Mouse (Mus musculus): ENCODE measurements around the gene Cep112.

DNA sequence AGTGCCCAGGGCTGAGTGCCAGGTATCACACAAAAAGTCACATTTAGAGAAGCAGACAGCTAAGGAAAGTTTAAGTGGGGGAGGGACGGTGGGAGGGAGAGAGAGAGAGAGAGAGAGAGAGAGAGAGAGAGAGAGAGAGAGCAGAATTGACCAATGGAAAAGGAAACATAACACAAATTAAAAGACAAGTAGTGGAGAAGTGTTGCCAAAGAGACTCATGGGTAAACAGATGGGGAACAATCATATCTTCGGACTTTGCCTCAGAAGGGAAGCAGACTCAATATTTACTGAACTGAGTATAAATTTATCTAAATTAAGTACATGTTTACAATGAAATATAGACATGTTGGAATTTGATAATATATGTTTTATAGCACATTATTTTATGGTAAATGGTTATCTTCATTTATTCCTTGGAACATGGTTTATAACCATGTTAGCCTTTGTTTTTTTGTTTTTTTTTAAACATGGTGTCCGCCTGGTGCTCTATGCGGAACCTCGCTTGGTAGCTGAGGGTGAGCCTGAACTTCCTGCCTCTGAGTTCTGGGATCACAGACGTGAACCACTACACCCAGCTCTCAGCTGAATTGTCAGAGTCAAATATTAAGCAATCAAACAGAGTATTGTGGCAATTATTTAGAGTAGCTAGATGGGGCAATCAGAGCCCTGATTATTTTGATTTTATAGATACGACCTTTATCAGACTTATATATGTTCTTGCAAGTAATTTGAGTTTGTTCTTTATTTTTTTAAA, 28.7 kb upstream of the Cep112 start:
- no peak for TF ChIP-seq CTCF (conservative IDR thresholded peaks at IDR 0.05; ENCODE audit: low read length)
- TF ChIP-seq POU5F1 (IDR thresholded peaks at IDR 0.05; ENCODE audit: borderline replicate concordance, low read length) = no peak

All from E14TG2a.4 (cell line).